Comparison of ENCODE assay signal across 23 mouse cellular contexts in the genomic region with DNA sequence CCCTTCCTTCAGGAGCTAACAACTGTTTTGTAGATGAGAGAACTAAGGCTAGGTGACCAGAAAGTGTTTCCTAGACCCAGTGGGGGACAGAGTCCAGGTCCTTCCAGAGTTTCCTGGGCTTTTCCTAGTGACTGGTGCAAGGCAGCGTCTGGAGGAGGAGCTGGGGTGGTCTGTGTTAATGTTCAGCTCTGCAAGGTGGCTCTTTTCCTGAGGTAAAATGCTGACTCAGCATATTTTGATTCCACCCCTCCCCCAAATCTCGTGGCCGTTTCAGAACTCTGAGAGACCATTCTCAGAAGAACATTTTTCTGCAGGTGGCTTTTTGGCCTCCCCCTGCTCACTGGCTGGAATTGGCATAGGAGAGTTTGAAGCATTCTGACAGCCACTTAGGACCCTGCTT.
DNase-seq lines count a peak whose midpoint lies in the region; TF ChIP-seq lines count a peak whose summit lies in the region.
"Had no signal": no experiment of that assay in that cellular context is flagged by ENCODE, and none has a peak within 500 bp of the region (broad histone marks: within the 10 kb centered on the region; RNA-seq: fewer than 3 reads in every experiment).

No protein-coding gene starts in this region.

- H3K9ac ChIP-seq in ES-E14 (ENCODE audit: insufficient read depth, low read depth, low read length, poor library complexity, severe bottlenecking), result peak overlapping the region; percentile 15; the same call in 1 of the 2 replicates
- H3K9ac ChIP-seq: embryonic facial prominence, embryonic 13.5 days; embryonic facial prominence, embryonic 15.5 days; forebrain, embryonic 12.5 days; forebrain, postnatal 0 days had no signal

- in situ Hi-C loops in ES-E14 (cut with MboI; ENCODE audit: low sequenced_read_pairs in 2 of 2, unreplicated experiment in 2 of 2), result no loop called here

- no peaks in the 10 kb centered on the region for H3K9me3 ChIP-seq in E14TG2a.4 (ENCODE audit: low read length)
- no peaks in the 10 kb centered on the region for H3K9me3 ChIP-seq in ES-E14 (ENCODE audit: control insufficient read depth, insufficient read depth, low read depth, low read length)
- H3K9me3 ChIP-seq: embryonic facial prominence, embryonic 13.5 days; embryonic facial prominence, embryonic 15.5 days; forebrain, embryonic 10.5 days; forebrain, embryonic 12.5 days had no signal

- H3K4me3 ChIP-seq in E14TG2a.4 (replicated peaks; ENCODE audit: low read length) (peak overlapping the region; percentile 99), ES-E14 (ENCODE audit: insufficient read depth in 1 of 2, low read depth in 1 of 2, low read length in 2 of 2, poor library complexity in 1 of 2, severe bottlenecking in 1 of 2) (peak overlapping the region in 1 of 2 experiments; percentile 43; a peak in 1 of 4 replicates)
- no peak overlapping the region for H3K4me3 ChIP-seq in cerebellum, adult 2 months (replicated peaks; ENCODE audit: insufficient read depth, low read depth, low read length)
- H3K4me3 ChIP-seq: embryonic facial prominence, embryonic 13.5 days; embryonic facial prominence, embryonic 15.5 days; erythroblast, embryonic 14.5 days; forebrain, embryonic 10.5 days; forebrain, embryonic 12.5 days had no signal

- intact Hi-C loops in left cerebral cortex, postnatal 14 days (cut with DNase I), result no loop called here

- no peaks in the 10 kb centered on the region for H3K27me3 ChIP-seq in E14TG2a.4 (ENCODE audit: insufficient read depth, low read length)
- no peaks in the 10 kb centered on the region for H3K27me3 ChIP-seq in cerebellum, adult 2 months (ENCODE audit: control insufficient read depth, insufficient read depth, low read length)
- H3K27me3 ChIP-seq: embryonic facial prominence, embryonic 13.5 days; embryonic facial prominence, embryonic 15.5 days; Patski had no signal

- no peak for TF ChIP-seq POLR2A in cerebellum, adult 2 months (IDR thresholded peaks at IDR 0.05; ENCODE audit: borderline replicate concordance, insufficient read depth, low read length)

- peaks cover 98% of the 10 kb centered on the region for H3K4me1 ChIP-seq in E14TG2a.4 (replicated peaks; ENCODE audit: low read depth, low read length)
- peaks cover 13 to 44% of the 10 kb centered on the region in 2 experiments; a peak in 3 of 4 replicates for H3K4me1 ChIP-seq in ES-E14 (ENCODE audit: control insufficient read depth in 2 of 2, insufficient read depth in 2 of 2, low read length in 2 of 2, poor library complexity in 1 of 2)
- no peaks in the 10 kb centered on the region; the same call in 1 of the 2 replicates for H3K4me1 ChIP-seq in cerebellum, adult 2 months (ENCODE audit: control insufficient read depth, insufficient read depth, low read length)

- H3K36me3 ChIP-seq in E14TG2a.4 (ENCODE audit: insufficient read depth, low read length) (peaks cover 98% of the 10 kb centered on the region), ES-E14 (ENCODE audit: control insufficient read depth, insufficient read depth, low read length, poor library complexity, severe bottlenecking) (peaks cover 60% of the 10 kb centered on the region)
- H3K36me3 ChIP-seq: embryonic facial prominence, embryonic 13.5 days; embryonic facial prominence, embryonic 15.5 days; forebrain, embryonic 10.5 days; forebrain, embryonic 12.5 days had no signal

- H3K27ac ChIP-seq in ES-E14 (ENCODE audit: insufficient read depth, low read depth, low read length, poor library complexity, severe bottlenecking), result peak overlapping the region; percentile 41; the same call in 1 of the 2 replicates
- H3K27ac ChIP-seq in cerebellum, adult 2 months (ENCODE audit: insufficient read depth, low read length), result no peak overlapping the region
- H3K27ac ChIP-seq: embryonic facial prominence, embryonic 13.5 days; embryonic facial prominence, embryonic 15.5 days; forebrain, embryonic 10.5 days; forebrain, embryonic 12.5 days had no signal

- WGBS in cerebellum, adult 2 months, result 52% methylated on average over 3 of the region's 3 CpGs

- no peak for TF ChIP-seq CTCF in E14TG2a.4 (conservative IDR thresholded peaks at IDR 0.05; ENCODE audit: low read length)
- TF ChIP-seq CTCF in cerebellum, adult 2 months (IDR thresholded peaks at IDR 0.05; ENCODE audit: borderline replicate concordance, insufficient read depth, low read depth, low read length), result no peak

- DNase-seq in ES-E14 (ENCODE audit: low read depth, low spot score) (no peak), R1 (ENCODE audit: low read depth, low spot score) (peak; percentile 69)
- no peak for DNase-seq in embryo, embryonic 10 days (ENCODE audit: low spot score)
- DNase-seq in cerebellum, adult 2 months, result no peak
- no peak for DNase-seq in left cerebral cortex, postnatal 14 days (ENCODE audit: low spot score in 2 of 2)
- no peak for DNase-seq in right cerebral cortex, postnatal 14 days
- DNase-seq: adrenal gland, adult 2 months; adrenal gland, postnatal 10 days; adrenal gland, postnatal 25 days; cerebellum, adult 11 months; cerebellum, adult 18-20 months; cerebellum, adult 9-10 months; cerebellum, postnatal 10 days; cerebellum, postnatal 25 days; embryo, embryonic 11 days; forebrain, postnatal 0 days had no signal

TF ChIP-seq in ES-E14, 5 proteins besides CTCF, POLR2A, EP300 and RAD21:
- TF ChIP-seq ZNF384 (IDR thresholded peaks at IDR 0.05; ENCODE audit: low read depth, low read length), result no peak
- no peak for TF ChIP-seq ZC3H11A (IDR thresholded peaks at IDR 0.05; ENCODE audit: borderline replicate concordance, low read depth, low read length)
- no peak for TF ChIP-seq HCFC1 (IDR thresholded peaks at IDR 0.05; ENCODE audit: borderline replicate concordance, insufficient read depth, low read length)
- TF ChIP-seq MAFK (IDR thresholded peaks at IDR 0.05; ENCODE audit: insufficient read depth, low read depth, low read length), result peak; percentile 100
